Mouse (Mus musculus) erythroid progenitor cell, adult 5-6 weeks (primary cell): Measurements from ENCODE around the gene Fam229b. TPM values are rescaled to one million over a fixed set of nuclear protein-coding genes. Genes with fewer than 3 reads are reported as not detected.

Experiments used
- ATAC-seq: replicated peaks from 2 replicates; pipeline ENCODE4 v1.8.0; 2016; ENCODE audit warnings: moderate number of reproducible peaks, mild to moderate bottlenecking, moderate TSS enrichment, inconsistent platforms; ENCODE audit not compliant: poor library complexity, low FRiP score, severe bottlenecking
- total RNA-seq, 2 experiments: library from RNA; stranded (forward) in 1 of 2; stranded (reverse) in 1 of 2; fragments of 150-400 nt in 1 of 2; fragments of 186-747, 209-891 nt in 1 of 2; gene quantifications; 2 replicates each; pipeline versions ENCODE4 v1.2.3 to v1.2.4; 2015 to 2017; ENCODE audit warnings: low replicate concordance in 2 of 2

Gene Fam229b
- total RNA-seq, 2 experiments from 2014 or later, result not detected

DNA sequence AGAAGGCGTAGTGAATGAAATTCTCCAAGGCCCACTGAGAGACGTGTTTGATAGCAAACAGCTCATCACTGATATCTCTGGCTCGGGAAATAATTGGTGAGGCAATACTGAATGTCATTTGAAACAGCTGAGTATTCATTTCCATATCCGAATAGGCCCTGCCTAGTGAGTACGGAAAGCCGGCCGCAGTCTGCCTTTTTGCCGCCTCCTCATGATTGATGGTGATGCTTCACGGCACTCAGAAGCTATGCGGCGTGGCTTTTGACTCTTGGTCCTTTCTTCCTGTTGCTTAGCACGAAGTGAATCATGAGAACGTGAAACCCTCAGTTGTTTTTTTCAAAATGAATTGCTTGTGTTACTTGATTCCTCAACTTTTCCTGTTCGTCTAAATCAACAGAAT is 7.1 kb upstream of the Fam229b start:
- no peak for ATAC-seq

- no peak for ATAC-seq
These were observed 5.0 kb upstream of the Fam229b start for GRCm38 (mm10) chr10:39138761-39139160.

DNA sequence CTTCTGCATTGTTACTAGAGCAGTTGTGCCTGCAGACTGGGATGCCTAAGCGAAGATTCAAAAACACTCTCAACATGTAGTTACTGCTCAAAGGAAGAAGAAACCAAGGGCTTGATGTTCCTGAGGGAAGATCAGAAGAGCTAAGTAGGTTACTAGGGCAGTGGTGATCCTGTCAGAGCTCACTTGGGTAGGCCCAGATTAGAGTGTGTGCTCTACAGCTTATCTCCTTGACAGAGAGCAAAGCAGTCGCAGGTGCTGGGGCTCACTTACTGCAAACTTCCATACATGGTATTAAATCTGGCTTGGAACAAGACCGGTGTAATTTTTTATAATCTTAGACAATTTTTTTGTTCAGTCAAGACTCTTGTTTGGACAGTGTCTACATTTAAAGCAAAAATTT is 4.1 kb upstream of the Fam229b start:
- no peak for ATAC-seq

DNA sequence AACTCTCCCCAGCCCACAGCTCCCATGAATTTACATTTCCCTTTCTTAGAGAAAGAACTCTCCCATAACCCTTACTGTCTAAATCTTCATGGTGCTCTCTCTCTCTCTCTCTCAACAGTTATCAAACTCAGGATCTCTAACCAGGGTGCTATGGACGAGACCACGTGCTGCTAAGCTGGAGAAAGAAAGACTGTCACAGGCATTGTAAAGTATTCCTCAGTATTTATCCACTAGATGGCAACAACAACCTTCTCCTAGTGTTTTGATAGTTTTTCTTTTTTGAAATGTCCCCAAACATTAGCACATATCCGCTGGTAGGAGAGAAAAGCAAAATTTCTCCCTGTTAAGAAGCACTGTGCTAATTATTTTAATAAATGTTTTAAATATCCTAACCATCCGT is 12.3 kb downstream of the Fam229b start:
- no peak for ATAC-seq

DNA sequence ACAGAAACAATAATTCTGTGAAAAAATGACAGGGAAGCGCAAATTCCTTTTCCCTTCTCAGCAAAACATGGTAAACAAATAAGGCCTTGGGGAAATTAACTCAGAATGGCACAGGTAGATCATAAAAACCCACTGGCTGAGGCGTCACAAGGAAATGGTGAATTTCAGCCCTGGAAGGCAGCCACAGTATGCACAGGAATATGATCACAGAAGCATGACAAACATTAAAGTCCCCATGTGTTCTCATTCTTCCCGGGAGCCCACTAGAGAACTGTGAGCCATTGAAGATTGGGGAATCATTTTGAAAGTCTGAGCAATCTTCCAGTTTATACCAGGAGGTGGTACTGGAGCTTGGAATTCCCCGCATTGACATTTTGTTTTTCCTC is 24.2 kb downstream of the Fam229b start:
- ATAC-seq, result no peak

- ATAC-seq, result no peak
These were observed 24.8 kb downstream of the Fam229b start for GRCm38 (mm10) chr10:39108837-39109488.

DNA sequence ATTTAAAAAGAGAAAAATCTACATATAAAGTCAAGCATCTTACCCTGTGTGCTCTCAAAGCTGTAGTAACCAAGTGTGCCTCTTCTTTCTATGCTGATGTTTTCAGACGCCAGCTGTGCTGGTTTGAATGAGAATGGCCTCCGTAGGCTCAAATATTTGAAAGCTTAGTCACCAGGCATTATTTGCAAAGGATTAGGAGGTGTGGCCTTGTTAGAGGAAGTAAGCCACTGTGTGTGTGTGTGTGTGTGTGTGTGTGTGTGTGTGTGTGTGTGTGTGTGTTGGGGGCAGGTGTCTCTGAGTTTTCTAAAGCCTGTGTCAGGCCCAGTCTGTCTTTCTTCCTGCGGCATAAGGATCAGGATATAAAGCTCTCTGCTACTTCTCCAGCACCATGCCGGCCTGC is 26.8 kb downstream of the Fam229b start:
- no peak for ATAC-seq

DNA sequence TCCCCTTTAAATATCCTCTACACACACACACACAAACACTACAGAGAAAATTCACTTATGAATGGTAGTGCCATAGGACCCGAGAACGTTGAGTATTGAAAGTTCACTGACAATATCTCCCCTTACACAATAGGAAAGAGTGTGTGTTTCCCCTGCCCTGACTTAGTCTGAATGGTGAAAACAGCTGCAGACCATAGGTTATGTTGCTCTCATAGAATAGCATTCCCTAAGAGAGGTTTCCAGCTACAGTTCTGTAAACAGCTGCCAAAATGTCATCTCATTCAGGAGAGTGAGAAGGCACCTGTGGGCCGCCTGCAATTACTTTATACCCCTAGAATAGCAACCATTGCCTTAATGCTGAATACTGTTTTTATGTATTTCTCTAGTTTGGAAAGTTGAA is 27.3 kb downstream of the Fam229b start:
- ATAC-seq, result no peak

DNA sequence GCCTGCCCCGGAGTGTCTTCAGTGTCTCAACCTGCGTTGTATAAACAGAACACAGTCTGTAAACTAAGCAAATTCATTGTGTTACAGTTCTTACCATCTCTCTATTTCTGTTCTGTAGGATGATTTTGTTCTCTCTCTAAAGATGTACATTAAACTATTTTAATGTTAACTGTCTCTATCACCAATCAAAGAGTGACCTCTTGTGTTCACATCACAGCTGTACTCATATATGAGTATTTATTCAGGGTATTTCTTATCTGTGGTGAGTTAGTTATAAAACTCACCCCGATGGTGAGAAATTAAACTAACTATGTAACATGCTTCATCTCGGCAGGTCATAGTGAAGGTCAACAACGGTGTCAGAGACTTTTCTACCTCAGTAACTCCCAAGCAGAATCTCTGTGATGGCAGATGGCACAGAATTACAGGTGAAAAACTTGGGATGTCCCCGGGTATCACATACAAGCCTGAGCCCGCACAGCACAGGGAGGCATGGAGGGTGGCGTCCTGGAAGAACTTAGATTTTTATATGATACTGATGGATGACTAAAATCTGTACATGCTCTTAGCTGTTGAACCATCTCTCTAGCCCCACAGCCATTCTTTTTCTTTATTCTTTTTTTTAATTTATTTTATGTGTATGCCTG is 28.8 kb downstream of the Fam229b start:
- no peak for ATAC-seq

GRCm38 (mm10) chr10:39098746-39099145 is 35.0 kb downstream of the Fam229b start:
- no peak for ATAC-seq

DNA sequence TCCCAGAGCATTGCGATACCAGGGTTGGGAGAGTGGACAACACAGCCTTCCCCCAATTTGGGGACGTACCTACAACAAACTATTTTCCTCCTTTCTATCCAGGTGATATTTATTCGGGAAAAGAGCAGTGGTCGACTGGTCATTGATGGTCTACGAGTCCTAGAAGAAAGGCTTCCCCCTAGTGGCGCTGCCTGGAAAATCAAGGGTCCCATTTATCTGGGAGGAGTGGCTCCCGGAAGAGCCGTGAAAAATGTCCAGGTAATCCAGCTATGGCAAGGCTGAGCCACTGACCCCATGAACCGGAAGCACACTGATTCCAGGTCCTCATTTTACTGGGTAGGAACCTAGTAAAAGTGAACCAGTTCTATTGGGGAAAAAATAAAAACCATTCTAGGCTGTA is 36.7 kb downstream of the Fam229b start:
- ATAC-seq, result no peak

DNA sequence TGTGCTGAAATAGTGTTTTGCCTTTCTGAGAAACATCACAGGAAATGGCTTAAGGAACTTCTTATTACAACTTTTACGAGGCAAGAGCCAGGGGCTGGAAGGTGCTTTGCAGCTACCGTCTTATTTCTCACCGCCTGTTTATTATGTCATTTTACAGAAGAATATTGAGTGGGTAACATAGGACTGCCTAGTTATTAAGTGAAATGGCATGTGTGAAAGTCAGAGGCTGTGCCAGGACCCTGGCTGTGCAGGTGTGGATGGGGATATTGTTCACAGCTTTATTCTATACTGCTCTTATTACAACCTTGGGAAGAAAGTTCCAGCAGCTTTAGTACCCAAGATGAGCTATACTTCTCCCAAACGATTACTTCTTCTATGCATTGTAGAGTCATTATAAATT is 61.7 kb downstream of the Fam229b start:
- ATAC-seq, result no peak

Other genes starting within 250 kb of the Fam229b start
- 7.1 TPM in 1 of 2 replicates, not detected in the other for gene Lama4, start 168.4 kb downstream of the Fam229b start, total RNA-seq (2015; ENCODE audit: low replicate concordance)
- 0.13 TPM in 1 of 2 replicates, not detected in the other for gene Lama4, start 168.4 kb downstream of the Fam229b start, total RNA-seq (2017; ENCODE audit: low replicate concordance)
- gene Tube1, start 62 bp upstream of the Fam229b start, total RNA-seq (2015; ENCODE audit: low replicate concordance), result 13.3 and 15.1 TPM in 2 replicates
- gene Tube1, start 62 bp upstream of the Fam229b start, total RNA-seq (2017; ENCODE audit: low replicate concordance), result 8.7 and 9.2 TPM in 2 replicates
- gene Ccn6, start 29.9 kb upstream of the Fam229b start, total RNA-seq (2015; ENCODE audit: low replicate concordance), result not detected in 2 replicates
- gene Ccn6, start 29.9 kb upstream of the Fam229b start, total RNA-seq (2017; ENCODE audit: low replicate concordance), result not detected in 2 replicates
- 6.1 and 6.3 TPM in 2 replicates for gene Fyn, start 234.9 kb upstream of the Fam229b start, total RNA-seq (2015; ENCODE audit: low replicate concordance)
- gene Fyn, start 234.9 kb upstream of the Fam229b start, total RNA-seq (2017; ENCODE audit: low replicate concordance), result 1.4 and 8.5 TPM in 2 replicates